Mouse (Mus musculus) CH12.LX (cell line): Measurements from ENCODE around the gene Wasl. TPM values are rescaled to one million over a fixed set of nuclear protein-coding genes. Genes with fewer than 3 reads are reported as not detected.

Experiments used
- DNase-seq: peaks from one replicate; pipeline ENCODE4 v3.0.0-alpha.2; 2013; ENCODE audit errors: extremely low read depth
- H3K27ac ChIP-seq: 2 replicates; pipeline ENCODE4 v1.5.1; 2012; ENCODE audit warnings: low read depth, mild to moderate bottlenecking, control low read depth, moderate library complexity; ENCODE audit not compliant: insufficient read depth
- H3K27me3 ChIP-seq: replicated peaks from 2 replicates; pipeline ENCODE3; 2012; ENCODE audit warnings: inconsistent platforms
- H3K36me3 ChIP-seq, 2 experiments: replicated peaks in 1 of 2; 2 replicates each; pipeline versions ENCODE3 to v1.6.1; 2012; ENCODE audit warnings: inconsistent platforms in 1 of 2, low read length in 1 of 2, mild to moderate bottlenecking in 1 of 2, mixed read lengths in 1 of 2, moderate library complexity in 1 of 2; ENCODE audit not compliant: control insufficient read depth in 1 of 2, insufficient read depth in 1 of 2
- H3K4me1 ChIP-seq, 2 experiments: 2 replicates each; pipeline ENCODE4 v1.6.1; 2012; ENCODE audit warnings: inconsistent platforms in 1 of 2, moderate library complexity in 1 of 2; ENCODE audit not compliant: insufficient read depth in 2 of 2, control insufficient read depth in 1 of 2
- H3K4me2 ChIP-seq: 2 replicates; pipeline ENCODE4 v1.6.1; 2012; ENCODE audit warnings: low read depth, mild to moderate bottlenecking, control low read depth; ENCODE audit not compliant: poor library complexity, insufficient read depth, severe bottlenecking
- H3K4me3 ChIP-seq, 3 experiments: fragments of 150-350 bp in 1 of 3; sonication (generic) in 1 of 3; replicated peaks in 1 of 3; 2 replicates each; pipeline versions ENCODE3 to v1.5.1; 2011 to 2012; ENCODE audit warnings: low read depth in 2 of 3, low read length in 2 of 3, mild to moderate bottlenecking in 2 of 3, moderate library complexity in 2 of 3, control low read depth in 1 of 3, improper control_type of control experiment in 1 of 3, inconsistent platforms in 1 of 3, mixed read lengths in 1 of 3; ENCODE audit not compliant: poor library complexity in 1 of 3
- H3K79me2 ChIP-seq: replicated peaks from 2 replicates; pipeline ENCODE4 v1.6.1; 2012; ENCODE audit warnings: mild to moderate bottlenecking, moderate library complexity; ENCODE audit not compliant: control insufficient read depth, poor library complexity, insufficient read depth, severe bottlenecking; ENCODE audit errors: extremely low read depth
- H3K9ac ChIP-seq: 2 replicates; pipeline ENCODE4 v1.6.1; 2012; ENCODE audit warnings: low read depth, mild to moderate bottlenecking, control low read depth, moderate library complexity; ENCODE audit not compliant: insufficient read depth
- H3K9me3 ChIP-seq: replicated peaks from 2 replicates; pipeline ENCODE3; 2012; ENCODE audit warnings: low read length, inconsistent platforms, mixed read lengths
- BHLHE40 ChIP-seq: IDR thresholded peaks from 2 replicates; pipeline ENCODE4 v1.6.1; 2011; ENCODE audit warnings: mild to moderate bottlenecking, low read depth, low read length, improper control_type of control experiment
- CHD1 ChIP-seq: IDR thresholded peaks from 2 replicates; pipeline ENCODE4 v1.6.1; 2012; ENCODE audit warnings: low read depth, low read length, improper control_type of control experiment, inconsistent platforms
- CHD2 ChIP-seq: IDR thresholded peaks from 2 replicates; pipeline ENCODE4 v1.6.1; 2011; ENCODE audit warnings: low read length, improper control_type of control experiment
- CTCF ChIP-seq, 2 experiments: IDR thresholded peaks in 1 of 2; conservative IDR thresholded peaks in 1 of 2; 2 replicates each; pipeline ENCODE4 v1.5.1; 2011 to 2012; ENCODE audit warnings: low read depth in 2 of 2, low read length in 2 of 2, improper control_type of control experiment in 1 of 2, inconsistent platforms in 1 of 2, mild to moderate bottlenecking in 1 of 2, moderate library complexity in 1 of 2
- EP300 ChIP-seq: IDR thresholded peaks from 2 replicates; pipeline ENCODE4 v1.6.1; 2011; ENCODE audit warnings: low read length, improper control_type of control experiment
- GABPA ChIP-seq: IDR thresholded peaks from 2 replicates; pipeline ENCODE4 v1.6.1; 2012; ENCODE audit warnings: low read depth, low read length, improper control_type of control experiment, inconsistent platforms; ENCODE audit not compliant: insufficient replicate concordance
- HCFC1 ChIP-seq: IDR thresholded peaks from 2 replicates; pipeline ENCODE4 v1.6.1; 2012; ENCODE audit warnings: low read depth, mild to moderate bottlenecking, inconsistent platforms, low read length, improper control_type of control experiment
- IRF4 ChIP-seq: IDR thresholded peaks from 2 replicates; pipeline ENCODE4 v1.6.1; 2014; ENCODE audit warnings: low read depth, mild to moderate bottlenecking, inconsistent platforms, low read length, improper control_type of control experiment
- JUND ChIP-seq: conservative IDR thresholded peaks from 2 replicates; pipeline ENCODE4 v1.6.1; 2011; ENCODE audit warnings: low read depth, low read length, improper control_type of control experiment
- KAT2A ChIP-seq: IDR thresholded peaks from 2 replicates; pipeline ENCODE4 v1.6.1; 2012; ENCODE audit warnings: low read length, improper control_type of control experiment, inconsistent platforms; ENCODE audit not compliant: insufficient replicate concordance
- MAFK ChIP-seq: IDR thresholded peaks from 2 replicates; pipeline ENCODE4 v1.6.1; 2011; ENCODE audit warnings: low read length, improper control_type of control experiment; ENCODE audit not compliant: insufficient replicate concordance
- MAX ChIP-seq: IDR thresholded peaks from 2 replicates; pipeline ENCODE4 v1.6.1; 2011; ENCODE audit warnings: low read length, improper control_type of control experiment
- MAZ ChIP-seq: IDR thresholded peaks from 2 replicates; pipeline ENCODE4 v1.6.1; 2012; ENCODE audit warnings: low read depth, mild to moderate bottlenecking, inconsistent platforms, low read length, improper control_type of control experiment, moderate library complexity
- MEF2A ChIP-seq: IDR thresholded peaks from 2 replicates; pipeline ENCODE4 v1.6.1; 2014; ENCODE audit warnings: low read depth, mild to moderate bottlenecking, inconsistent platforms, low read length, improper control_type of control experiment, borderline replicate concordance
- MXI1 ChIP-seq: IDR thresholded peaks from 2 replicates; pipeline ENCODE4 v1.6.1; 2011; ENCODE audit warnings: mild to moderate bottlenecking, low read depth, low read length, improper control_type of control experiment
- NELFE ChIP-seq: IDR thresholded peaks from 2 replicates; pipeline ENCODE4 v1.6.1; 2011; ENCODE audit warnings: low read depth, low read length, improper control_type of control experiment
- POLR2A ChIP-seq: IDR thresholded peaks from 2 replicates; pipeline ENCODE4 v1.6.1; 2011; ENCODE audit warnings: low read depth, mild to moderate bottlenecking, improper control_type of control experiment, low read length
- POLR2AphosphoS2 ChIP-seq: IDR thresholded peaks from 2 replicates; pipeline ENCODE4 v1.6.1; 2011; ENCODE audit warnings: low read depth, low read length, improper control_type of control experiment
- RAD21 ChIP-seq: IDR thresholded peaks from 2 replicates; pipeline ENCODE4 v1.6.1; 2011; ENCODE audit warnings: low read depth, mild to moderate bottlenecking, low read length, improper control_type of control experiment, moderate library complexity
- TBP ChIP-seq: conservative IDR thresholded peaks from 2 replicates; pipeline ENCODE4 v1.6.1; 2011; ENCODE audit warnings: low read depth, low read length, improper control_type of control experiment
- UBTF ChIP-seq: IDR thresholded peaks from 2 replicates; pipeline ENCODE4 v1.6.1; 2012; ENCODE audit warnings: low read depth, mild to moderate bottlenecking, inconsistent platforms, low read length, improper control_type of control experiment, moderate library complexity
- USF1 ChIP-seq: IDR thresholded peaks from 2 replicates; pipeline ENCODE4 v1.6.1; 2014; ENCODE audit warnings: low read depth, mild to moderate bottlenecking, inconsistent platforms, low read length, improper control_type of control experiment
- ZMIZ1 ChIP-seq: IDR thresholded peaks from 2 replicates; pipeline ENCODE4 v1.6.1; 2012; ENCODE audit warnings: low read depth, mild to moderate bottlenecking, inconsistent platforms, low read length, improper control_type of control experiment
- dilution Hi-C: fragments of 300-500 bp; cut with MboI; formaldehyde crosslinking; loops from 2 replicates; pipeline ENCODE4 v1.14.3; 2020; ENCODE audit warnings: low sequenced_read_pairs; ENCODE audit not compliant: extremely low pct_unique_long_range_greater_than_20kb, extremely low pct_ligation_motif_present
- in situ Hi-C: fragments of 300-500 bp; cut with MboI; formaldehyde crosslinking; loops from 3 replicates; pipeline ENCODE4 v1.14.3; 2019; ENCODE audit warnings: low sequenced_read_pairs, low pct_ligation_motif_present, low pct_unique_long_range_greater_than_20kb, mixed read lengths
- polyA plus RNA-seq: library from polyadenylated mRNA; unstranded; fragments of >175 nt; gene quantifications from 2 replicates; pipeline ENCODE4 v1.2.1, GENCODE M21; 2012; ENCODE audit warnings: low read depth; ENCODE audit not compliant: insufficient read length
- total RNA-seq, 2 experiments: library from RNA; depleted of rRNA; stranded (reverse); fragments of 300-350 nt in 1 of 2; fragments of >200 nt in 1 of 2; gene quantifications; 2 replicates each; pipeline ENCODE4 v1.2.3; 2012 to 2014

Wasl gene
- total and polyA plus RNA-seq, 3 experiments, result 3.9 to 8.4 (median 7.6) TPM

GRCm38 (mm10) chr6:24635814-24636213 lies 29.0 kb downstream of the Wasl start:
- in situ Hi-C loops, result no loop called here

GRCm38 (mm10) chr6:24634065-24634464 lies 30.7 kb downstream of the Wasl start:
- Histone ChIP-seq H3K9me3 (no peaks in the 10 kb centered on the region), H3K4me3 (no peak overlapping the region), H3K27ac (no peak overlapping the region), H3K36me3 (peaks cover 13 to 50% of the 10 kb centered on the region in 2 experiments), H3K27me3 (no peaks in the 10 kb centered on the region), H3K4me2 (no peak overlapping the region), H3K79me2 (peaks cover 8% of the 10 kb centered on the region), H3K9ac (no peak overlapping the region), H3K4me1 (peaks cover 0 to 12% of the 10 kb centered on the region in 2 experiments; a peak in 3 of 4 replicates)
- TF ChIP-seq KAT2A, result no peak
- no peak for TF ChIP-seq EP300
- no peak for TF ChIP-seq CHD1
- no peak for TF ChIP-seq MEF2A
- no peak for TF ChIP-seq USF1
- no peak for TF ChIP-seq NELFE
- no peak for TF ChIP-seq POLR2AphosphoS2
- no peak for TF ChIP-seq POLR2A
- no peak for TF ChIP-seq GABPA
- no peak for TF ChIP-seq JUND
- in situ Hi-C loops (no loop called here), dilution Hi-C loops (no loop called here)
- DNase-seq, result no peak

More at GRCm38 (mm10) chr6:24635814-24636213, 29.0 kb downstream of the Wasl start:
- H3K27me3 ChIP-seq, result no peaks in the 10 kb centered on the region
- H3K27ac ChIP-seq, result no peak overlapping the region
- peaks cover 0 to 12% of the 10 kb centered on the region in 2 experiments; a peak in 3 of 4 replicates for H3K4me1 ChIP-seq
- peaks cover 13 to 51% of the 10 kb centered on the region in 2 experiments for H3K36me3 ChIP-seq
- no peaks in the 10 kb centered on the region for H3K9me3 ChIP-seq
- TF ChIP-seq HCFC1 (no peak), BHLHE40 (no peak), IRF4 (no peak), MAZ (no peak), RAD21 (no peak), UBTF (no peak), ZMIZ1 (no peak), MAFK (no peak), MAX (no peak), POLR2A (no peak), EP300 (no peak), TBP (no peak), MXI1 (no peak), CTCF (conservative IDR thresholded peaks at IDR 0.05 in 1 of 2, IDR thresholded peaks at IDR 0.05 in 1 of 2; ENCODE audit: low read depth in 2 of 2, low read length in 2 of 2) (no peak), CHD2 (no peak)
- H3K9ac ChIP-seq, result no peak overlapping the region
- no peak overlapping the region for H3K4me3 ChIP-seq
- H3K79me2 ChIP-seq, result peaks cover 10% of the 10 kb centered on the region
- H3K4me2 ChIP-seq, result no peak overlapping the region
- DNase-seq, result no peak
- dilution Hi-C loops, result no loop called here
